Mouse (Mus musculus) limb, embryonic 15.5 days (tissue): ENCODE data around the gene Psme4. TPM values are rescaled to one million over a fixed set of nuclear protein-coding genes. Genes with fewer than 3 reads are reported as not detected.

Experiments used
- ATAC-seq: fragments of 200-750 bp; cut with Nextera tagmentation; 2 replicates; pipeline ENCODE4 v1.8.0; 2017; ENCODE audit warnings: low read depth, moderate TSS enrichment; ENCODE audit not compliant: insufficient number of reproducible peaks, low FRiP score, low TSS enrichment
- H3K27ac ChIP-seq: fragments of 300-500 bp; sonication (generic); 2 replicates; pipeline ENCODE4 v1.5.1; 2015; ENCODE audit warnings: moderate library complexity, mild to moderate bottlenecking, inconsistent platforms
- H3K27me3 ChIP-seq: fragments of 300-500 bp; sonication (generic); 2 replicates; pipeline ENCODE4 v1.6.1; 2015; ENCODE audit warnings: inconsistent platforms
- H3K36me3 ChIP-seq: fragments of 300-500 bp; sonication (generic); 2 replicates; pipeline ENCODE4 v1.6.1; 2015; ENCODE audit warnings: inconsistent platforms
- H3K4me1 ChIP-seq: fragments of 300-500 bp; sonication (generic); 2 replicates; pipeline ENCODE4 v1.6.1; 2015; ENCODE audit warnings: inconsistent platforms
- H3K4me2 ChIP-seq: fragments of 300-500 bp; sonication (generic); 2 replicates; pipeline ENCODE4 v1.6.1; 2015; ENCODE audit warnings: mild to moderate bottlenecking, inconsistent platforms
- H3K4me3 ChIP-seq: fragments of 300-500 bp; sonication (generic); 2 replicates; pipeline ENCODE4 v1.5.1; 2015; ENCODE audit warnings: mild to moderate bottlenecking, inconsistent platforms
- H3K9ac ChIP-seq: fragments of 300-500 bp; sonication (generic); 2 replicates; pipeline ENCODE4 v1.6.1; 2015; ENCODE audit warnings: inconsistent platforms
- H3K9me3 ChIP-seq: fragments of 300-500 bp; sonication (generic); 2 replicates; pipeline ENCODE4 v1.6.1; 2016; ENCODE audit warnings: inconsistent platforms
- whole genome bisulfite sequencing: fragments of 180-500 bp; shearing (Covaris S2); methylation state at CpG from one replicate; pipeline ENCODE4 v1.1.7; 2015; 5-methylcytosine and 5-hydroxymethylcytosine counted together
- polyA plus RNA-seq: library from polyadenylated mRNA; unstranded; fragments of >200 nt; fragmentation: Nextera tagmentation; extraction: Ambion mirVana; gene quantifications from 2 replicates; pipeline ENCODE4 v1.2.1, GENCODE M21; 2015

Gene Psme4
- polyA plus RNA-seq, 1 experiment from 2014 or later, result 18.2 TPM

- WGBS, result 74% methylated on average over 1 of the region's 1 CpGs
- no peak overlapping the region for H3K4me2 ChIP-seq
These were observed 9.6 kb upstream of the Psme4 start for GRCm38 (mm10) chr11:30761891-30762290.

DNA sequence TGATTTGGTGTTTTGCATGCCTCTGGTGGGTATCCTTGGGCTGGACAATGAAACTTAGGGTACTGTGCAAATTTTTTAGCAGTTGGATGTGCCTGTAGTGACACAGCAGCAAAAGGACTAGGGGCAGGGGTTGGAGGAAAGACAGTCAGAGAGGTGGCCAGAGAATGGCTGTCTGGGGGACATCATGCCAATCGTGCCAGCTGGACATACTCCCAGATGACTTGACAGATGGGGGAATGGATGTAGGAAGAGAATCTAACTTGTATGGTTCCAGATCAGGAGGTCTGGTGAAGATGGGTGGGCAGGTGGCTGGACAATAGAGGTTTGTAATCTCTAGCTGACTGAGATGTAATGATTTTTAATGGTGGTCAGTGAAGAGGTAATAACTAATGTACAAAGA lies 6.5 kb upstream of the Psme4 start:
- Histone ChIP-seq H3K4me3 (no peak overlapping the region), H3K9me3 (no peaks in the 10 kb centered on the region), H3K9ac (no peak overlapping the region), H3K27me3 (no peaks in the 10 kb centered on the region), H3K4me2 (no peak overlapping the region), H3K36me3 (no peaks in the 10 kb centered on the region), H3K27ac (no peak overlapping the region), H3K4me1 (no peaks in the 10 kb centered on the region)
- no peak for ATAC-seq
- 79% methylated on average over 1 of the region's 1 CpGs for WGBS

More at GRCm38 (mm10) chr11:30761891-30762290, 9.6 kb upstream of the Psme4 start:
- Histone ChIP-seq H3K36me3 (no peaks in the 10 kb centered on the region), H3K27me3 (no peaks in the 10 kb centered on the region), H3K27ac (no peak overlapping the region), H3K9me3 (no peaks in the 10 kb centered on the region), H3K4me1 (no peaks in the 10 kb centered on the region), H3K4me3 (no peak overlapping the region), H3K9ac (no peak overlapping the region)
- ATAC-seq, result no peak

DNA sequence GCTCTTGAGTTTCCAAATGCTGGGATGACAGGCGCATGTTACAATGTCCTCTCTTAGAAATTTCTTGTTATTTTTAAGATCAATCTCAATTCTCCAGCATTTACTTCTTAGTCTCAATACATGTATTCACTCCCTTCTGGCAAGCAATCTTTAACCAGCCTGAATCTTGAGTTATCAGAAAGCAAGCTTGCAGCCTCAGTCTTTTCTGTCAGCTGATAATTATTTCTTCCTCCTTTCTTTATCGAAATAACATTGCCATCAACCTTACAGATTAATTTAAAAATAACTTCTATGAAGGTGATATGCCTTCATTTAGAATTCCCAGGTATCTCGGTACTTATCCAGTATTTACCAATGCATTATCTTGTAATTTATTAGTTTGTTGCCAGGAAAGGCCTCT lies 709 bp upstream of the Psme4 start:
- ATAC-seq, result no peak
- Histone ChIP-seq H3K4me3 (peak overlapping the region; percentile 97), H3K9ac (no peak overlapping the region), H3K27me3 (no peaks in the 10 kb centered on the region), H3K36me3 (no peaks in the 10 kb centered on the region), H3K4me2 (peak overlapping the region; percentile 50), H3K4me1 (peaks cover 6% of the 10 kb centered on the region; the same call in 1 of the 2 replicates), H3K9me3 (no peaks in the 10 kb centered on the region), H3K27ac (peak overlapping the region; percentile 96)
- WGBS, result 73% methylated on average over 3 of the region's 3 CpGs

DNA sequence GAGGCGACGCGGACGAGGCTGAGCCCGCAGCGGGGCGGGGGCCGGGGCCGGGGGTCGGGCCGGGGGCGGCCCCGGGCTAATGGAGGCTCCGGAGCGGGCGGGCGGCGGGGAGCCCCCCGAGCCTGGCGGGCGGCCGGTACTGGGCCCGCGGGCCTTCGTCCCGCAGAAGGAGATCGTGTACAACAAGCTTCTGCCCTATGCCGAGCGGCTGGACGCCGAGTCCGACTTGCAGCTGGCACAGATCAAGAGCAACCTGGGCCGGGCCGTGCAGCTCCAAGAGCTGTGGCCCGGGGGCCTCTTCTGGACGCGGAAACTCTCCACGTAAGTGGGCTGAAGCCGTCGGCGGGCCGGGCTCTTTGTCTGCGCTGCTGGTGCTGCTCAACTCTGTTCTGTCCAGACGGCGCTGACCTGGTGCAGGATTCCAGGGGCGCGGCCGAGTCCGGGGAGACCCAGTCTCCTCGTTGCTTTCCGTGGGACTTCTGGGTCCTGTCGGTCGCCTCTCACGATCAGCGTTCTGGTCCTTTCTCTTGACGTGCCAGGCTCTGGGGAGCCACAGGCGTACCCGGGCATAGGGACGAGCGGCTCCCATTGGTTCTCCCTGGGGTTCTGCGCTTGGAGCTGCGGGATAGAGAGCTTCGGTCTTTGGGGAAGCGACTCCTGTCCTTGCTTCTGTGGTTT lies 517 bp downstream of the Psme4 start:
- no peaks in the 10 kb centered on the region for H3K9me3 ChIP-seq
- peak overlapping the region; percentile 97 for H3K4me3 ChIP-seq
- H3K27me3 ChIP-seq, result no peaks in the 10 kb centered on the region
- H3K4me2 ChIP-seq, result peak overlapping the region; percentile 53
- H3K4me1 ChIP-seq, result peaks cover 6% of the 10 kb centered on the region; the same call in 1 of the 2 replicates
- H3K27ac ChIP-seq, result peak overlapping the region; percentile 96
- WGBS, result under 1% methylated on average over 60 of the region's 64 CpGs
- ATAC-seq, result peak; percentile 77
- H3K36me3 ChIP-seq, result no peaks in the 10 kb centered on the region
- peak overlapping the region; percentile 99 for H3K9ac ChIP-seq

- 3% methylated on average over 21 of the region's 21 CpGs for WGBS
- peak overlapping the region; percentile 97 for H3K4me3 ChIP-seq
- no peak overlapping the region for H3K27ac ChIP-seq
- H3K4me2 ChIP-seq, result peak overlapping the region; percentile 53
- H3K9ac ChIP-seq, result peak overlapping the region; percentile 99
- no peak for ATAC-seq
- H3K27me3 ChIP-seq, result no peaks in the 10 kb centered on the region
- peaks cover 10% of the 10 kb centered on the region; the same call in 1 of the 2 replicates for H3K4me1 ChIP-seq
- H3K9me3 ChIP-seq, result no peaks in the 10 kb centered on the region
- no peaks in the 10 kb centered on the region for H3K36me3 ChIP-seq
These were observed 1.4 kb downstream of the Psme4 start for GRCm38 (mm10) chr11:30772777-30773417.

- H3K4me3 ChIP-seq, result no peak overlapping the region
- no peaks in the 10 kb centered on the region for H3K9me3 ChIP-seq
- H3K4me1 ChIP-seq, result peaks cover 10% of the 10 kb centered on the region; the same call in 1 of the 2 replicates
- ATAC-seq, result no peak
- H3K27ac ChIP-seq, result no peak overlapping the region
- H3K36me3 ChIP-seq, result no peaks in the 10 kb centered on the region
- H3K27me3 ChIP-seq, result no peaks in the 10 kb centered on the region
- H3K4me2 ChIP-seq, result no peak overlapping the region
- H3K9ac ChIP-seq, result no peak overlapping the region
- 59% methylated on average over 1 of the region's 1 CpGs for WGBS
These were observed 3.1 kb downstream of the Psme4 start for GRCm38 (mm10) chr11:30774638-30775037.

DNA sequence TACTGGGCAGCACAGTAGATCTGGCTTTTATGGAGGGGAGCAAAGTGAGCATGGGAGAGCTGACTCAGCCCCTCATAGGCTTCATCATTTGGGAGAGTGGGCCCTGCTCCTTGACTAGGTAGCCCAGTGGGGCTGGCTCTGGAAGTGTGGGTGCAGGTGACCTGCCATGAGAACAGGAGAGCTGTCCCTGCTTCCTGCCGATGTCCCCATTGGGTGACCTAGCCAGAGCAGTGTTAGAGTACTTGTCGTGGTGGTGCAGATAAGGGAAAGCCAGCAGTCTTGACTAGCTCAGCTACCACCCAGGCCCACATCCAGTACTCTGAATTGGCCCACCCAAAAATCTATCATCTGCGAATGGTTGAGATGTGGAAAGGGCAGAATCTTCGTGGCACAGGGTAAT lies 6.0 kb downstream of the Psme4 start:
- Histone ChIP-seq H3K27ac (no peak overlapping the region), H3K27me3 (no peaks in the 10 kb centered on the region), H3K36me3 (no peaks in the 10 kb centered on the region), H3K9ac (no peak overlapping the region), H3K9me3 (no peaks in the 10 kb centered on the region), H3K4me3 (no peak overlapping the region), H3K4me2 (no peak overlapping the region), H3K4me1 (peaks cover 10% of the 10 kb centered on the region; the same call in 1 of the 2 replicates)
- WGBS, result 85% methylated on average over 4 of the region's 4 CpGs
- ATAC-seq, result no peak

DNA sequence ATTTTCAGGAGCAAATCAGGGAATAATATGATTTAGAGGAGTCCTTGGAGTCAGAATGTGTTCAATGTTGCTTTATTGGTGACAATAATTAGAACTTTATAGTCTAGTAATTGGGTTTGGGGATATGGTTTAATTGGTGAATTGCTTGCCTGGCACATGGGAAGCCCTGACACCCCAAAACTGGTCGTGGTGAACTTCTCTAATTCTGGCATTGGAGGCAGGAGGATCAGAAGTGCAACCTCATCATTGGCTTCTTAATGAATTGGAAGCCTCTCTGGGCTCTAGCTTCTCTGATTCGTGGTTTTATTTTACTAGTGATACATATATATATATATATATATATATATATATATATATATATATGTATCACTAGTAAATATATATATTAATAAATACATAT lies 9.4 kb downstream of the Psme4 start:
- H3K36me3 ChIP-seq, result no peaks in the 10 kb centered on the region
- WGBS, result 73% methylated on average over 2 of the region's 2 CpGs
- no peak overlapping the region for H3K4me3 ChIP-seq
- no peak overlapping the region for H3K9ac ChIP-seq
- no peak overlapping the region for H3K4me2 ChIP-seq
- H3K27ac ChIP-seq, result no peak overlapping the region
- H3K9me3 ChIP-seq, result no peaks in the 10 kb centered on the region
- no peak for ATAC-seq
- 0 out of 2 replicates have a peak, but pooled peaks cover 4% of the 10 kb centered on the region for H3K4me1 ChIP-seq
- H3K27me3 ChIP-seq, result no peaks in the 10 kb centered on the region

GRCm38 (mm10) chr11:30781612-30782011 lies 10.1 kb downstream of the Psme4 start:
- Histone ChIP-seq H3K9me3 (no peaks in the 10 kb centered on the region), H3K4me2 (no peak overlapping the region), H3K4me3 (no peak overlapping the region), H3K36me3 (no peaks in the 10 kb centered on the region), H3K4me1 (0 out of 2 replicates have a peak, but pooled peaks cover 4% of the 10 kb centered on the region), H3K9ac (no peak overlapping the region), H3K27ac (no peak overlapping the region), H3K27me3 (no peaks in the 10 kb centered on the region)
- ATAC-seq, result no peak
- 76% methylated on average over 1 of the region's 1 CpGs for WGBS

DNA sequence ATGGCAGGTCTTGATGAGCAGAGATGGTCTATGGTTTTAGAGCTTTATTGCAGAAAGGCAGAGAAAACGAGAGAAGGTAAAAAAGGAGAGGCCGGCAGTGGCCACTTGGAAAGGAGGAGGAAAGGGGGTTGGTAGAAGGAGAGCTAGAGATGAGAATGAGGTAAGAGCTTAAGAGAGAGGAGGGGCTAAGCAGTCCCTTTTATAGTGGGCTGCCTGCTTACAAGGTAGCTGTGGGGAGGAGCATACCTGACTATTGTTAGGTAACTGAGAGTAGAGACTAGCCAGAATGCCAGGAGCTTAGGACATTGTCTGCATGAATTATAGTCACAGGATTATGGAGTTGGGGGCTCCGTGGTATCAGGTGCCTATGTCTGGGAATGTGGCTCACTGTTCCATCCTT lies 14.0 kb downstream of the Psme4 start:
- H3K9ac ChIP-seq, result no peak overlapping the region
- no peaks in the 10 kb centered on the region for H3K36me3 ChIP-seq
- no peak overlapping the region for H3K4me2 ChIP-seq
- 0 out of 2 replicates have a peak overlapping the region, but pooled peaks have one; percentile 61 for H3K27ac ChIP-seq
- no peaks in the 10 kb centered on the region for H3K27me3 ChIP-seq
- no peak for ATAC-seq
- H3K9me3 ChIP-seq, result no peaks in the 10 kb centered on the region
- 64% methylated on average over 3 of the region's 3 CpGs for WGBS
- H3K4me1 ChIP-seq, result no peaks in the 10 kb centered on the region
- no peak overlapping the region for H3K4me3 ChIP-seq

DNA sequence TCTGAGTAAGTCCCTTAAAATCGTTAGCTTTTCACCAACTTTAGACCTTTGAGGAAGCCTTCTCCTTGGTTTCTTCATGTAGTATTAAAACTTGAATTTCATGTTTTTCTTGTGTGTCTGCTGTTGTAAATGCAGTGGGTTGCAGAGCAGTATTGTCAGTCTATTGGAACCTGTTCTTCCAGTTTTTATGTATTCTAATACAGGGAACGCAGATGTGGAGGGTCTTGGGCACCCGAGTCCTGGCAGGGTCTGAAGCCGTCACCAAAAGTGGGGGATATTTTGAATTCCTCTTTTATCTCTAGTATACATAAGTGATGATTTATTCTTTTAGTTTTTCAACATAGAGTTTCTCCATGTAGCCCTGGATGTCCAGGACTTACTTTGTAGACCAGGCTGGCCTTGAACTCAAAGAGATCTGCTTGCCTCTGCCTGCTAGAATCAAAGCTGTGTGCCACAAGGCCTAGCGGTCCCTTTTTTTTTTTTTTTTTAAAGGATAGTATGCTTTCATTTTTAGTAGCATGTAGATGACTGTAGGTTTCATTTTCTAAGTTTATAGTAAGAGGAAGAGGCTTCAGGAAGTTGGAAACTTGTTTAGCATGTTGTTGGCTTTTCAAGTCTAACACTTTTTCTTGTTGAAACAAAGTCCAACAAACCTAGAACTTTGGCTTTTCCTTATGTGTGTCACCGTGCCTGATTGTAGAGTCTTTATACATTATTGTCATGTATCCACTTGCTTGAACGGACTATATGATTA lies 14.9 kb downstream of the Psme4 start:
- no peaks in the 10 kb centered on the region for H3K36me3 ChIP-seq
- no peaks in the 10 kb centered on the region for H3K9me3 ChIP-seq
- WGBS, result 75% methylated on average over 7 of the region's 7 CpGs
- no peak overlapping the region for H3K9ac ChIP-seq
- no peaks in the 10 kb centered on the region for H3K4me1 ChIP-seq
- ATAC-seq, result no peak
- H3K27ac ChIP-seq, result no peak overlapping the region
- H3K27me3 ChIP-seq, result no peaks in the 10 kb centered on the region
- no peak overlapping the region for H3K4me3 ChIP-seq
- H3K4me2 ChIP-seq, result no peak overlapping the region

DNA sequence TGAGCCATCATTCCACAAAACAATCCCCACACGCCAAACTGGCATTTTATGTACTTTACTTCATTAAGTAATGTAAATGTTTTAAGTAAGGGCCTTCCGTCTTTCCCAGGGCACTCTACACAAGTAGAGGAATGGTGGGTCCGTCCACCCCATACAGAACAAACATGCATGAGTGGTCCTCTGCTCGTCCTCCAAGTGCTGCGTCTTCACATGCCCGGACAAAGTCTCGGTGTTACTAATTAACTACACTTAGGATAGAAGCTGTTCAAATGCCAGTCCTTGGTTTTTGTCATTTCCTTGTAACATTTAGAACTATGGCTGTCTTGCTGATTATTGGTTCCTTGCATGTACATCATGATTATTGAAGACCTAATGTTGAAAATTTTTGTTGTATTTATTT lies 21.2 kb downstream of the Psme4 start:
- Histone ChIP-seq H3K27me3 (no peaks in the 10 kb centered on the region), H3K36me3 (peaks cover 25% of the 10 kb centered on the region), H3K27ac (no peak overlapping the region), H3K4me3 (no peak overlapping the region), H3K9ac (no peak overlapping the region), H3K4me1 (no peaks in the 10 kb centered on the region), H3K9me3 (no peaks in the 10 kb centered on the region), H3K4me2 (no peak overlapping the region)
- no peak for ATAC-seq
- 88% methylated on average over 7 of the region's 7 CpGs for WGBS
